Mouse (Mus musculus): ENCODE data around the gene Thbs3. TPM values are rescaled to one million over a fixed set of nuclear protein-coding genes. Genes with fewer than 3 reads are reported as not detected.

The Thbs3 gene
- polyA plus RNA-seq, 1 experiment from 2014 or later: 26.8 TPM

DNA sequence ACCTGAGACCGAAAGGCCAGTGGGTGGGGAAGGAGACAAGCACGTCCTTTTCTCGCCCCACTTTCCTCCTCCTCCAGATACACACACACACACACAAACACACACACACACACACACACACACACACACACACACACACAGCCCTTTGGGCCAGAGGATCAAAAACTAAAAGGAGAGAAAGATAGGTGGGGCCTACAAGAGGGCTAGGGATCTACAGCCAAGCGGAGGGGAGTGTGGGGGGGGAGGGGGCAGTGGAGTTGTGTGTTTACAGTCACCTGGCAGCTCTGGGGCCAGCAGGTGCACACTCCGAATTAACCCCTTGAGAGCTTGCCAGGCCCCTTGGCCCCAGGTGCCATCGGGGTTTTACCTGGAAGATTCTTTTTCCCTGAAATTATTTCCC, 17.6 kb downstream of the Thbs3 start:
- WGBS: 65% methylated on average over 6 of the region's 6 CpGs
- H3K4me3 ChIP-seq: no peak overlapping the region
- peaks cover 57% of the 10 kb centered on the region for H3K27me3 ChIP-seq (ENCODE audit: low read depth, poor library complexity, severe bottlenecking)
- no peak for DNase-seq (ENCODE audit: low spot score)
- H3K36me3 ChIP-seq: peaks cover 19% of the 10 kb centered on the region
- H3K9me3 ChIP-seq (replicated peaks): no peaks in the 10 kb centered on the region
- peaks cover 24% of the 10 kb centered on the region for H3K4me1 ChIP-seq
- no peak overlapping the region for H3K27ac ChIP-seq

DNA sequence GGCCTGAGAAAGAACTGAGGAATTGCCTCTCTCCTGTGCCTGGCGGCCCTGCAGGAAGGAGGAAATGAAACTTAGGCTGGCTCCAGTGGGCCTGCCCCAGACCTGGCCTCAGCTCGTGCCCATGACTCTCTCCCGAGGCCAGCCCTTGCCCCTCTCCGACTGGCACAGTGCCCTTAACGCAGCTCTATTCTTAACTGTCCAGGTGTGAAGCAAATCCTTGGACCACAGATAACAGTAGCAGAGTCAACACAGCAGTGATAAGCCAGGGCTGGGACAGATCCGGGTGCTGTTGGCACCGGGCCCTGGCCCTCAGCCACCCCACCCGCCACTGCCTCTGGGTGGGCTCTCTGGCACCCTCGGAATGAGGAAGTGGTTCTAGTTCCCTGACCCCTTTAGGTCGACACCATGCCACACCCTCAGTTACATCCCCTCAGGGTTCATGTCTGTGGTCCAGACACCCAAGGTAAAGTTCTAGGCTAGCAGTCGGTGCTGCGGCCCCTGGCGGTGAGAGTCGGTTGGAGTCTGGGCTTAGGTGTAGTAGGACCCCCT, 18.7 kb downstream of the Thbs3 start:
- WGBS: 84% methylated on average over 14 of the region's 14 CpGs
- peaks cover 20% of the 10 kb centered on the region for H3K4me1 ChIP-seq
- H3K27ac ChIP-seq: no peak overlapping the region
- H3K9me3 ChIP-seq (replicated peaks): no peaks in the 10 kb centered on the region
- peaks cover 54% of the 10 kb centered on the region for H3K27me3 ChIP-seq (ENCODE audit: low read depth, poor library complexity, severe bottlenecking)
- H3K4me3 ChIP-seq: no peak overlapping the region
- peaks cover 29% of the 10 kb centered on the region for H3K36me3 ChIP-seq
- no peak for DNase-seq (ENCODE audit: low spot score)

DNA sequence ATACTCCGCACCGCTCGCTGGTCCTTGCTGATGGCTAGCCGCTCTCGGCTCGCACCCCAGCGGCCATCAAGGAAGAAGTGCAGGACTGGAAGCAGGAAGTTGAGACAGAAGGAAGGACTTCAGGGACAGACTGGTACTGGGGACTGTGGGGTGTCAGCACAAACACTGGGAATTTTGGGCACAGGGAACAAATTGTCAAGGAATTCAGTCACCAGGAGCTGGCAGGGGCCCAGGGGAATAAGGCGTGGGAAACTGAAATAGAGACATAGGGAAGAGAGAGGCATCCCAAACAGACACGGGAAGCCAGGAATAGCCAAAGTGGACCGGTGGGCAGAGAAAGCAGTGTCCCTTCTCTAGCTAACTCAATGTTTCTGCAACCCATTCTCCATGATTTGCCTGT, 21.5 kb downstream of the Thbs3 start:
- H3K36me3 ChIP-seq: peaks cover 40% of the 10 kb centered on the region

DNA sequence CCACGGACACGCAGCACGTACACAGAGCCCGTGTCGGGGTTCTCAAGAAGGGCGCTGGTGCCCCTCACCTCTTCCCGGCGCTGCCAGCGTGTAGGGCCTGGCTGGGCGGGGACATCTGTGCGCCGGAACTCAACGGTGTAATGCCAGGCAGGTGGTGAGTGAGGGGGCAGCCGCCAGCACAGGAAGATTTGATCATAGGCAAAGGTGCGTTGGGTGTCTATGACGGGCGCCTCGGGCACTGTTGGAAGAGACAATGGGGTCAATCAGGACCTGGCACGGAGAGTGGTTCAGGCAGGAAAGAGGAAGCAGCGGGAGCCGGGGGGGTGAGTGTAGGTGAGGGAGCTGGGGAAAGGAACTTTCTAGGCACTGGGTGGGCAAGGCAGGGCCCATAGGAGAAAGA, 22.7 kb downstream of the Thbs3 start:
- Histone ChIP-seq H3K27me3 (ENCODE audit: low read depth, poor library complexity, severe bottlenecking) (peaks cover 18% of the 10 kb centered on the region), H3K27ac (no peak overlapping the region), H3K36me3 (peaks cover 46% of the 10 kb centered on the region), H3K4me1 (peaks cover 9% of the 10 kb centered on the region; the same call in 1 of the 2 replicates), H3K4me3 (no peak overlapping the region; the same call in 1 of the 2 replicates), H3K9me3 (replicated peaks) (no peaks in the 10 kb centered on the region)
- no peak for DNase-seq (ENCODE audit: low spot score)
- 96% methylated on average over 21 of the region's 21 CpGs for WGBS

More for the DNA sequence above, 21.5 kb downstream of the Thbs3 start:
- peak overlapping the region; percentile 46; the same call in 1 of the 2 replicates for H3K27ac ChIP-seq
- H3K4me3 ChIP-seq: no peak overlapping the region
- peaks cover 16% of the 10 kb centered on the region; the same call in 1 of the 2 replicates for H3K4me1 ChIP-seq
- H3K27me3 ChIP-seq (ENCODE audit: low read depth, poor library complexity, severe bottlenecking): peaks cover 25% of the 10 kb centered on the region
- WGBS: 92% methylated on average over 10 of the region's 10 CpGs
- no peaks in the 10 kb centered on the region for H3K9me3 ChIP-seq (replicated peaks)
- no peak for DNase-seq (ENCODE audit: low spot score)

DNA sequence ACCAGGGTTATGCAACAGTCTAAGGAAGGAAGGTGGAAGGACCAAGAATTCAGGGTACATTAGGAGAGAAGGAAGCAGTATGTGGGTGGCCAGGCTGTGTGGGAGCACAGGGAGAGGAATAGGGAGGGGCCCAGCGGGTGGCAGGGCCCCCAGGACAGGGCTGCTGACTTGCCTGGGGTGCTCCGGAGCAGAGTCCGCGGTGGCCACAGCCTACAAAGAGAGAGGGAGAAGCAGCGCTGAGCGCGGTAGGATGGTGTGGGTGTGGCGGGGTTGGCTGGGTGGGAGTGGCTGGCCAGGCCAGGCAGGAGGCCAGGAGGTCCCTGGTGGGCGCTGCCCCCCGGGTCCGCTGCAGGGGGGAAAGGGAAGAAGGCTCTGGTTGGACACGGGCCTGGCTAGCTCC, 23.5 kb downstream of the Thbs3 start:
- no peak for DNase-seq (ENCODE audit: low spot score)
- H3K27ac ChIP-seq: no peak overlapping the region
- H3K36me3 ChIP-seq: peaks cover 46% of the 10 kb centered on the region

DNA sequence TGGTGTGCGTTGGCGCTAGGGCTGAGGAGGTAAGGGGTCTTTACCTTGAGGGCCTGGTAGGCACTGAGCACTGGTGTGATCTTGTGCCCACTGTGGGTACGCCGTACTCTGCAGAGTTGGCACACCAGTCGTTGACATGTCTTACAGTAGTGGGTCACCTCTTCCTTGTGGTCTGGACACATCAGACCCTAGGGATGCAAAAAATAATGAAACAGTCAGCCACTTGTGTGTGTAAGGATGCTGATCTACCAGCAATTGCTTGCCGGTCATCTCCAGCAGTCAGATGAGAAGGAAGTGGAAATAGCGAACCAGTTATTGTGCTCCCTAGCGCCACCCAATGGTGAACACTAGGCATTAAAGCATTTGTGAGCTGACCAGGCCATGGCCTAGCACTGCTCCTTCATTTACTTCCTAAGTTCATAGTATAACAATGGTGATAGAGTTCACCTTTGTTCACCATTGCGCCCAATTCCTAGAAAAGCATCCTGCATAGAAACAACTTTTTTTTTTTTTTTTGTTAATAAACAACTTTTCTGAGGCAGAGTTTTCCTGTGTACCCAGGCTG, 27.4 kb downstream of the Thbs3 start:
- Histone ChIP-seq H3K27ac (no peak overlapping the region), H3K9me3 (replicated peaks) (no peaks in the 10 kb centered on the region), H3K36me3 (peaks cover 30% of the 10 kb centered on the region), H3K27me3 (ENCODE audit: low read depth, poor library complexity, severe bottlenecking) (peaks cover 24% of the 10 kb centered on the region), H3K4me1 (peaks cover 50% of the 10 kb centered on the region), H3K4me3 (no peak overlapping the region)
- no peak for DNase-seq (ENCODE audit: low spot score)
- 72% methylated on average over 9 of the region's 9 CpGs for WGBS

More for the DNA sequence above, 23.5 kb downstream of the Thbs3 start:
- Histone ChIP-seq H3K9me3 (replicated peaks) (no peaks in the 10 kb centered on the region), H3K27me3 (ENCODE audit: low read depth, poor library complexity, severe bottlenecking) (peaks cover 18% of the 10 kb centered on the region), H3K4me1 (peaks cover 13% of the 10 kb centered on the region), H3K4me3 (no peak overlapping the region)
- 81% methylated on average over 12 of the region's 12 CpGs for WGBS

DNA sequence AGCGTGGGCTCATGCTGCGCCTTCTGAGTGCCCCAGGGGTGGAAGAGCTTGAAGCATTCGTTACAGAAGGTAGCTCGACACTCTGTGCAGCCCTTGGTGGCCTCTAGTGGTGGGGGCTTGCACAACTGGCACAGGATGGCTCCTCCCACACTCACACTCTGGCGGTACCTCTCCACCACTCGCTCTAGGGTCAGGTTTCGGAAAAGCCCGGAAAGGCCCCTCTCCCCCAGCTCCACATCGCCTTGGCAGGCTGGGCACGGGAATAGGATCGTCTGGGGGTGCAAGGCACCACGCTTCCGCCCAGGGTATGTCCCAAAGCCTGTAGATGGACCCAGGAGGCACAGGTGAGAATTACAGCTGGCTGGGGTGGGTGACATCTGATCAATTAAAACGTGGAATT, 28.6 kb downstream of the Thbs3 start:
- peak; percentile 71 for DNase-seq (ENCODE audit: low spot score)
- Histone ChIP-seq H3K27me3 (ENCODE audit: low read depth, poor library complexity, severe bottlenecking) (peaks cover 24% of the 10 kb centered on the region), H3K4me3 (peak overlapping the region; percentile 73), H3K27ac (peak overlapping the region; percentile 91), H3K36me3 (peaks cover 30% of the 10 kb centered on the region), H3K4me1 (peaks cover 48% of the 10 kb centered on the region), H3K9me3 (replicated peaks) (no peaks in the 10 kb centered on the region)
- WGBS: 9% methylated on average over 14 of the region's 14 CpGs

DNA sequence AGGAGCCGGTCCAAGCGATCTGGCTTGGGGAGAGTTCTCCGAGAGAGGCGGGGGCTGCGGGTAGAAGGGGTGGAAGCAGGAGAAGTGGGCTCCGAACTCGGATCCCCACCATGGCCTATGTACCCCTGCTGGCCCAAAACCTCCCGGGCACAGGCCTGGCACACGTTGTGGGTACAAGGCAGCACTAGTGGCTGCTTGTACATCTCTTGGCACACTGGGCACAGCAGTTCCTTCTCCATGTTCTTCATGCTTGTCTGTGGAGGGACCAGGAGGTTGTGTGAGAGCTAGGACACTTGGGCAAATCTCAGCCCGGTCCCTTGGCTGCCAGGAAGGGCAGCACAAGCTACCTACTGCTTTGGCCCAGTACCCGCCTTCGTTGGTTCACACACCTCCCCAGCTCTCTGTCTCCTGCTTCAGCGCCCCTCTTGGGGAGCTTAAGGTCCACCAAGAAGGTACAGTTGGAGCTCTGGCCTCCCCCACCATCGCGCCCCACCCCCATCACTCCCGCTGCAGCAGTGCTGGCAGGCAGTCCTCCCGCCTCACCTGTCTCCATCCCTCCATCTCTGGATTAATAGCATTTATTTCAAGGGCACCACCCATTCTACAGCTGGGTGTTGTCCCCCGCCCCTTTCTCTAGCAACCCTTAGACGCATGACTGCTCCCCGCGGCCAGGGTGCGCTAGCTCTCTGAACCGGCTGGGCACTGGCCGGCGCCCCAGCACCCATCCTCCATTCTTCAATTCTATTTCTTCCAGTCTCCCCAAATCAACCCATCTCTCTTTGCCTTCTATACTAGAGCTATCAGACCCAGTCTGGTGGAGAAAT, 29.4 kb downstream of the Thbs3 start:
- 9% methylated on average over 25 of the region's 25 CpGs for whole genome bisulfite sequencing
- Histone ChIP-seq H3K27me3 (ENCODE audit: low read depth, poor library complexity, severe bottlenecking) (peaks cover 24% of the 10 kb centered on the region), H3K4me1 (peaks cover 47% of the 10 kb centered on the region), H3K4me3 (peak overlapping the region; percentile 73), H3K27ac (peak overlapping the region; percentile 91), H3K9me3 (replicated peaks) (no peaks in the 10 kb centered on the region), H3K36me3 (peaks cover 31% of the 10 kb centered on the region)
- peak; percentile 50 for DNase-seq (ENCODE audit: low spot score)

DNA sequence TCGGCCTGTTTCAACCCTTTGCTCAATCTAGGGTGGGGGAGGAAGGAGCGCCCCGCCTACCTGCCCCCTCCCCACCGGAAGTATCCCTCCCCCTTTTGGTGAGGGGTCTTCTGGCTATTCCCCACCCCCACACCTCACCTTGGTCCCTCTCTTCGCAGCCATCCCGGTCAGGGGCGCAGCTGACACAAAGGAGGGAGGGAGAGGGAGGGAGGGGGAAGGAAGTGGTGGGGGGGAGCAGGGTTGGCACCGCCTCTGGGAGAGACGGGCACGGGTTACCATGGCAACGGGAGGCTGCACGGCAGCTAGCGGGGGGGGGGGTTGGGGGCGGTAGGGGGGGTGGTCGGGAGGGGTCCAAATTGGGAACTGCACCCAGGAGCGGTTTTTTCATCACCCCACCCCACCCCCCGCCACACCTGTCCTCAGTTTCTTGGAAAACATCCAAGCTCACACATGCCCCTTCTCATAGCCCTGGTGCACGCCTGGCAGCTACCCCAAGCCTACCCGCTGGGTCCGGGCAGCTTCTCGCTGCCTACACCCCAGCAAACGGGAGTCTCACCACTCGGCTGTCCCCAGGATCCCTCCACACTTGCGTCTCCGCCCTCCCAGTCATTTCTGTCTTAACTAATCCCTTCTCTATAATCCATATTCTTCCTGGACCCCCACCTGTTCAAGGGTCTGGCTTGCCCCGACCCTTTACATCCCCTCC, 30.2 kb downstream of the Thbs3 start:
- peaks cover 24% of the 10 kb centered on the region for H3K27me3 ChIP-seq (ENCODE audit: low read depth, poor library complexity, severe bottlenecking)
- DNase-seq (ENCODE audit: low spot score): peak; percentile 75
- WGBS: 2% methylated on average over 26 of the region's 26 CpGs
- H3K4me1 ChIP-seq: peaks cover 53% of the 10 kb centered on the region
- no peaks in the 10 kb centered on the region for H3K9me3 ChIP-seq (replicated peaks)
- peak overlapping the region; percentile 91 for H3K27ac ChIP-seq
- H3K4me3 ChIP-seq: peak overlapping the region; percentile 73
- H3K36me3 ChIP-seq: peaks cover 38% of the 10 kb centered on the region

DNA sequence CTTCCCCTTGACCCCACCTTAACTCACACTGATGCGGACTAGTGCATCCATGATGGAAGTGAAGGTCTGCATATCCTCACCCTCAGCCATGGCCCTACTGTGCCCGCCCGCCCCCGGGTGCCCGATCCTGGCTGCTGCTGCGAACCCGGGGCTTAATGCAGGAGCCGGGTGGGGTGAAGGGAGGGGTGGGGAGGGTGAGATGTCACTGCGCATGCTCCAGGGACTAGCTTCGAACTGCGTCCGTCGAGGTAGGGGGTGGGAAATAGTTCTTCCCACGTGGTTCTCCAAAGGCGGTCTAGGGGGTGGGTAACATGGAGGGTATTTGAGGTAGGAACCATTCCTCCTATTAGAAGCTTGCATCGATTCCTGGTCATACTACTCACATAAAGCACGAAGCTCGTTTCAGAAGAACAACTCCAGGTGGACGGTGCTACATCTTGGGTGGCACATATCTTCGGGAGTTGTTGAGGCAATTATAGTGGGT, 30.8 kb downstream of the Thbs3 start, which contains the start of gene Krtcap2:
Gene Krtcap2, plus strand, starts transcription at position 279 of the 484 bp plus-strand sequence.
- 4% methylated on average over 20 of the region's 20 CpGs for WGBS
- Histone ChIP-seq H3K27ac (peak within 1 kb of the TSS; percentile 91), H3K4me3 (peak within 1 kb of the TSS; percentile 73), H3K36me3 (peaks cover 36% of the 10 kb centered on the region), H3K9me3 (replicated peaks) (no peaks in the 10 kb centered on the region), H3K27me3 (ENCODE audit: low read depth, poor library complexity, severe bottlenecking) (peaks cover 24% of the 10 kb centered on the region), H3K4me1 (peaks cover 59% of the 10 kb centered on the region)
- peak; percentile 60 for DNase-seq (ENCODE audit: low spot score)

DNA sequence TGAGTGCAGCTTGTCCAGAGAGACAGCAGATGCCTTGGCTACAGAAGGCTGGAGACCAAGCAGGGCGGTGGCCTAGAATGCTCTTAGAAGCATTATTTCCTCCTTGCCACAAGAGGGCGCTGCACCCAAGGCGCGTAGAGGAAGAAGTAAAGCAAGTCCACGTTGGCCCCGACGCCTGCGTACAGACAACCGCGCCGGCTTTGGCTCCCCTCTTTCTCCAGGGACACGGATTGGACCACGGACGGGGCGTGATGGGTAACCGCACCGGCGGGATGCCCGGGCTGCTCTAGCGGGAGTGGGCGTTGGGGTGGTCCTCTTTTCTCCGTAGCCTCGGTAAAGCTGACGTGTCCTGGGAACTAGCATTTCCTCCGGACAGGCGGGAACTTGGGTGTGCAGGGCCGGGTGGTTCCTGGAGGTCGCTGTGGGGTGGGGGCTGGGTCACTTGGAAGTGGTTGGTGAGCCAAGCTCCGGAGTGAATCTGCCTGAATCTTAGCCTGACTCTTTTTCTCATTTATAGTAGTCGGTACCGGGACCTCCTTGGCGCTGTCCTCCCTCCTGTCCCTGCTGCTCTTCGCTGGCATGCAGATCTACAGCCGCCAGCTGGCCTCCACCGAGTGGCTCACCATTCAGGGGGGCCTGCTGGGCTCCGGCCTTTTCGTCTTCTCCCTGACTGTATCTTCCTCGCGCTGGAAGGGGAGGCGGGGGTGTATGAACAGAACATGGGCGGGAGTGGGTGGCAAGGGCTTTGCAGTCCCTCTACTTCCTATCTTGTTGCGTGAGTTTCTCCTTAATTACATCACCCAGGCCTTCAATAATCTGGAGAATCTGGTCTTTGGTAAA, 31.5 kb downstream of the Thbs3 start, which contains the start of gene Trim46:
Gene Trim46, minus strand, starts transcription at position 49 of the 840 bp plus-strand sequence.
- H3K27ac ChIP-seq: peak within 1 kb of the TSS; percentile 91
- under 1% methylated on average over 42 of the region's 42 CpGs for WGBS
- H3K4me1 ChIP-seq: peaks cover 67% of the 10 kb centered on the region

DNA sequence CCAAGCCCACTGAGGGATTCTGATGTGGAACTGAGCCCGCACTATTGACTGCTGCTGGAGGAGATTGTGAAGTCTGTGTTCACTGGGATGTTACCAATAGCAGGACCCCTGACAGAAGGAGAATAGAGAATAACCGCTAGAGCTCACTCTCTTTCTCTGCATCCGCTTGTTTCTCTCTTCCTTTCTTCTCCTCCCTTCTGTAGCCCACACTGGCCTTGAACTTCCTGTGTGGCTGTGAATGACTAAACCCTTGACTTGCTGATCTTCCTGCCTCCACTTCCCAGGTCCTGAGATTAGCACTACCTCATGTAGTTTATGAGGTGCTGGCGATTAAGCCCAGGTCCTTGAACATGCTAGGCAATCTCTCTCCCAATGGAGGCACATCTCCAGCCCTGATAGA, 32.5 kb downstream of the Thbs3 start:
- 91% methylated on average over 4 of the region's 4 CpGs for WGBS
- no peak for DNase-seq (ENCODE audit: low spot score)
- peaks cover 77% of the 10 kb centered on the region for H3K4me1 ChIP-seq
- H3K4me3 ChIP-seq: peak overlapping the region; percentile 73
- peak overlapping the region; percentile 91 for H3K27ac ChIP-seq
- H3K27me3 ChIP-seq (ENCODE audit: low read depth, poor library complexity, severe bottlenecking): peaks cover 29% of the 10 kb centered on the region
- peaks cover 26% of the 10 kb centered on the region for H3K36me3 ChIP-seq
- no peaks in the 10 kb centered on the region for H3K9me3 ChIP-seq (replicated peaks)

More for the DNA sequence above, 31.5 kb downstream of the Thbs3 start, which contains the start of gene Trim46:
- peaks cover 24% of the 10 kb centered on the region for H3K27me3 ChIP-seq (ENCODE audit: low read depth, poor library complexity, severe bottlenecking)
- no peaks in the 10 kb centered on the region for H3K9me3 ChIP-seq (replicated peaks)
- peak within 1 kb of the TSS; percentile 73 for H3K4me3 ChIP-seq
- DNase-seq (ENCODE audit: low spot score): peak; percentile 94
- peaks cover 33% of the 10 kb centered on the region for H3K36me3 ChIP-seq

All from limb, embryonic 10.5 days (tissue).